Comparison of ENCODE assay signal across 8 mouse cellular contexts in genomic region chr11:7055455-7056017, GRCm38 (mm10). TPM values are rescaled to one million over a fixed set of nuclear protein-coding genes. Genes with fewer than 3 reads are reported as not detected.
A peak's percentile ranks its signal among the peaks of the same experiment; 100 is the strongest.
DNase-seq lines count a peak whose midpoint lies in the region; ATAC-seq lines count a peak whose summit lies in the region.

No protein-coding gene starts in this region.

- WGBS in neural tube, embryonic 11.5 days, result 28% methylated on average over 14 of the region's 14 CpGs
- 17% methylated on average over 14 of the region's 14 CpGs for WGBS in forebrain, embryonic 14.5 days
- 15% methylated on average over 14 of the region's 14 CpGs for WGBS in limb, embryonic 13.5 days
- WGBS in stomach, embryonic 16.5 days, result 19% methylated on average over 14 of the region's 14 CpGs

- H3K9me3 ChIP-seq in neural tube, embryonic 11.5 days (ENCODE audit: control insufficient read depth, low read length), result no peaks in the 10 kb centered on the region
- H3K9me3 ChIP-seq in forebrain, embryonic 14.5 days (replicated peaks; ENCODE audit: control insufficient read depth, low read length), result no peaks in the 10 kb centered on the region
- no peaks in the 10 kb centered on the region for H3K9me3 ChIP-seq in limb, embryonic 13.5 days
- no peaks in the 10 kb centered on the region for H3K9me3 ChIP-seq in stomach, embryonic 16.5 days (replicated peaks; ENCODE audit: control insufficient read depth, low read length)

- H3K4me1 ChIP-seq in neural tube, embryonic 11.5 days (ENCODE audit: control insufficient read depth, insufficient read depth, low read length), result peaks cover 2% of the 10 kb centered on the region; the same call in 1 of the 2 replicates
- peaks cover 11% of the 10 kb centered on the region for H3K4me1 ChIP-seq in forebrain, embryonic 14.5 days (ENCODE audit: control insufficient read depth, insufficient read depth, low read length)
- H3K4me1 ChIP-seq in limb, embryonic 13.5 days, result peaks cover 21% of the 10 kb centered on the region
- H3K4me1 ChIP-seq in stomach, embryonic 16.5 days (ENCODE audit: control insufficient read depth, insufficient read depth, low read length), result peaks cover 10% of the 10 kb centered on the region

- peak; percentile 48; the same call in 1 of the 2 replicates for ATAC-seq in neural tube, embryonic 11.5 days (ENCODE audit: insufficient read depth, low FRiP score, low TSS enrichment)
- peak; percentile 86 for ATAC-seq in forebrain, embryonic 14.5 days
- ATAC-seq in limb, embryonic 13.5 days (ENCODE audit: low FRiP score, low read depth), result peak; percentile 88
- peak; percentile 75 for ATAC-seq in stomach, embryonic 16.5 days (ENCODE audit: insufficient read depth, low FRiP score)

- no peaks in the 10 kb centered on the region for H3K36me3 ChIP-seq in neural tube, embryonic 11.5 days (ENCODE audit: control insufficient read depth, insufficient read depth, low read length)
- no peaks in the 10 kb centered on the region for H3K36me3 ChIP-seq in forebrain, embryonic 14.5 days (ENCODE audit: control insufficient read depth, insufficient read depth, low read length)
- no peaks in the 10 kb centered on the region for H3K36me3 ChIP-seq in limb, embryonic 13.5 days
- no peaks in the 10 kb centered on the region for H3K36me3 ChIP-seq in stomach, embryonic 16.5 days (ENCODE audit: control insufficient read depth, insufficient read depth, low read length)

- intact Hi-C loops in heart, postnatal 36 days (cut with DNase I), result no loop called here

- no peak overlapping the region for H3K27ac ChIP-seq in neural tube, embryonic 11.5 days (ENCODE audit: low read depth, low read length)
- no peak overlapping the region for H3K27ac ChIP-seq in forebrain, embryonic 14.5 days (ENCODE audit: low read depth, low read length)
- H3K27ac ChIP-seq in limb, embryonic 13.5 days, result no peak overlapping the region
- no peak overlapping the region for H3K27ac ChIP-seq in stomach, embryonic 16.5 days (ENCODE audit: low read length)

- no peak overlapping the region for H3K9ac ChIP-seq in neural tube, embryonic 11.5 days (ENCODE audit: low read length)
- no peak overlapping the region for H3K9ac ChIP-seq in forebrain, embryonic 14.5 days (ENCODE audit: low read length)
- H3K9ac ChIP-seq in limb, embryonic 13.5 days, result no peak overlapping the region
- H3K9ac ChIP-seq in stomach, embryonic 16.5 days (ENCODE audit: low read length), result no peak overlapping the region

- no peak overlapping the region for H3K4me2 ChIP-seq in neural tube, embryonic 11.5 days (ENCODE audit: low read depth)
- H3K4me2 ChIP-seq in forebrain, embryonic 14.5 days (ENCODE audit: low read length), result peak overlapping the region; percentile 35
- H3K4me2 ChIP-seq in limb, embryonic 13.5 days (replicated peaks), result peak overlapping the region; percentile 49
- H3K4me2 ChIP-seq in stomach, embryonic 16.5 days (ENCODE audit: low read depth, low read length), result peak overlapping the region; percentile 32

- H3K27me3 ChIP-seq in neural tube, embryonic 11.5 days (ENCODE audit: control insufficient read depth, insufficient read depth, low read length), result peaks cover 5% of the 10 kb centered on the region; the same call in 1 of the 2 replicates
- H3K27me3 ChIP-seq in forebrain, embryonic 14.5 days (replicated peaks; ENCODE audit: control insufficient read depth, insufficient read depth, low read length), result 0 out of 2 replicates have a peak, but pooled peaks cover 3% of the 10 kb centered on the region
- H3K27me3 ChIP-seq in limb, embryonic 13.5 days, result peaks cover 65% of the 10 kb centered on the region
- H3K27me3 ChIP-seq in stomach, embryonic 16.5 days (ENCODE audit: control insufficient read depth, insufficient read depth, low read length), result peaks cover 6% of the 10 kb centered on the region

- H3K4me3 ChIP-seq in neural tube, embryonic 11.5 days (ENCODE audit: low read depth, low read length), result no peak overlapping the region
- no peak overlapping the region for H3K4me3 ChIP-seq in forebrain, embryonic 14.5 days (ENCODE audit: low read depth, low read length)
- 0 out of 2 replicates have a peak overlapping the region, but pooled peaks have one; percentile 5 for H3K4me3 ChIP-seq in limb, embryonic 13.5 days
- no peak overlapping the region for H3K4me3 ChIP-seq in stomach, embryonic 16.5 days (replicated peaks; ENCODE audit: low read length)

- DNase-seq in neural tube, embryonic 11.5 days (ENCODE audit: low spot score), result no peak
- no peak for DNase-seq in neural tube, embryonic 10.5 days (ENCODE audit: extremely low spot score, low spot score)
- DNase-seq in forebrain, embryonic 14.5 days (ENCODE audit: low spot score), result peak; percentile 71
- DNase-seq in heart, postnatal 36 days, result peak; percentile 33 to 37
- DNase-seq in urinary bladder, adult 2 months (ENCODE audit: low spot score), result no peak
- DNase-seq in adrenal gland, postnatal 10 days, result no peak

RNA-seq across cellular contexts. Expression of gene Adcy1, which starts 7.8 kb away (rescaled TPM):
- 1.6 and 2.0 TPM in 2 replicates for polyA plus RNA-seq in neural tube, embryonic 11.5 days (2014; fragmentation: Nextera tagmentation; extraction: Ambion mirVana)
- polyA plus RNA-seq in forebrain, embryonic 14.5 days (2014; fragmentation: Nextera tagmentation; extraction: Ambion mirVana), result 5.0 and 7.9 TPM in 2 replicates
- total RNA-seq in heart, postnatal 36 days (2021), result 1 to 10 TPM; 1.6 to 2.0 TPM
- polyA plus RNA-seq in limb, embryonic 13.5 days (2015; fragmentation: Nextera tagmentation; extraction: Ambion mirVana), result 1.0 and 1.1 TPM in 2 replicates
- 1.8 and 2.2 TPM in 2 replicates for polyA plus RNA-seq in stomach, embryonic 16.5 days (2015; fragmentation: Nextera tagmentation; extraction: Ambion mirVana)
- 2.0 and 2.9 TPM in 2 replicates for polyA plus RNA-seq in urinary bladder, adult 2 months (2012; rRNA removed)
- 1 to 10 TPM; 3.3 to 4.4 TPM for total RNA-seq in adrenal gland, postnatal 10 days (2021)

Comparison
In these comparisons a context has a peak if more than half of its experiments do, and no peak if none do; other contexts are left out.
1. DNase-seq: peak in forebrain, embryonic 14.5 days (single experiment) and heart, postnatal 36 days (2 of 2); none in neural tube, embryonic 11.5 days (single experiment), neural tube, embryonic 10.5 days (single experiment), urinary bladder, adult 2 months (single experiment) and adrenal gland, postnatal 10 days (single experiment).
2. Peak in every context shown above with its lines, with median percentiles within 50 percentile points of each other: ATAC-seq.